Mouse (Mus musculus): ENCODE data around the gene Gm6583.

DNA sequence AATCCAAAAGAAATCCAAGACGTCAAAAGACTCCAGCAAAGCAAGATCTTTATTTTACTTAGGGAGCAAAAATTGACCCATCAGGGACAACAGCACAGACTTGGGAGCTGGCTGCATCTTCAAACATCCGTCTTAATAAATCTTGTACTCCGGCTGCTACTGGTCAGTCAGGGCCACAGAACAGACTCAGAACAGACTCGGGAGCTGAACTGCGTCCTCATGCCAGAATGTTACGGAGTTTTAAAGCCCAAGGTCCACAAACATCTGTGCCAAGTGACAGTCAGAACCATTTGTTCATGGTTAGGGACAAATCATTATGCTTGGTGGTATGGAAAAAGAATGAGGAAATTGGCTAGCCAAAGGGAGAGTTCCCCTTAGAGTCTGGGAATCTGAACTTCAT lies 32.6 kb downstream of the Gm6583 start:
- no peak for TF ChIP-seq POLR2A (IDR thresholded peaks at IDR 0.05; ENCODE audit: low read depth, low read length)
- no peak for TF ChIP-seq CTCF (IDR thresholded peaks at IDR 0.05; ENCODE audit: extremely low read depth, insufficient read depth, insufficient read length, insufficient replicate concordance)
